Mouse (Mus musculus) frontal cortex, postnatal 36 days (tissue): ENCODE data around the gene Rspo3.

Experiments used
- DNase-seq, 2 experiments: peaks; one replicate each; pipeline ENCODE4 v3.0.0; 2022; ENCODE audit warnings: low spot score in 2 of 2

Gene Rspo3

GRCm38 (mm10) chr10:29535546-29536260 is at the start of gene Rspo3:
Rspo3 (minus strand) TSS chr10:29535867.
- DNase-seq = peak; percentile 54 to 58

GRCm38 (mm10) chr10:29581940-29582339 is 46.3 kb upstream of the Rspo3 start:
- no peak for DNase-seq

- no peak for DNase-seq
These were observed 45.8 kb upstream of the Rspo3 start for GRCm38 (mm10) chr10:29581476-29581875.

- no peak for DNase-seq
These were observed 20.3 kb upstream of the Rspo3 start for GRCm38 (mm10) chr10:29555983-29556382.

GRCm38 (mm10) chr10:29554365-29554764 is 18.7 kb upstream of the Rspo3 start:
- no peak for DNase-seq

- DNase-seq = no peak
These were observed 7.3 kb upstream of the Rspo3 start for GRCm38 (mm10) chr10:29542982-29543381.

- DNase-seq = no peak
These were observed 3.8 kb upstream of the Rspo3 start for GRCm38 (mm10) chr10:29539516-29539915.

GRCm38 (mm10) chr10:29538791-29539190 is 3.1 kb upstream of the Rspo3 start:
- no peak for DNase-seq

GRCm38 (mm10) chr10:29534830-29535227 is 838 bp downstream of the Rspo3 start:
- DNase-seq = no peak

GRCm38 (mm10) chr10:29533846-29534829 is 1.5 kb downstream of the Rspo3 start:
- peak in 1 of 2 experiments; percentile 37 for DNase-seq

GRCm38 (mm10) chr10:29532821-29533715 is 2.6 kb downstream of the Rspo3 start:
- DNase-seq = peak; percentile 85 to 88

- no peak for DNase-seq
These were observed 22.1 kb downstream of the Rspo3 start for GRCm38 (mm10) chr10:29513563-29513962.

GRCm38 (mm10) chr10:29508167-29508566 is 27.5 kb downstream of the Rspo3 start:
- no peak for DNase-seq

- no peak for DNase-seq
These were observed 38.4 kb downstream of the Rspo3 start for GRCm38 (mm10) chr10:29497205-29497822.

- no peak for DNase-seq
These were observed 41.7 kb downstream of the Rspo3 start for GRCm38 (mm10) chr10:29493996-29494395.

- DNase-seq = no peak
These were observed 54.7 kb downstream of the Rspo3 start for GRCm38 (mm10) chr10:29480945-29481344.

- DNase-seq = no peak
These were observed 56.3 kb downstream of the Rspo3 start for GRCm38 (mm10) chr10:29479401-29479800.

GRCm38 (mm10) chr10:29470454-29470853 is 65.2 kb downstream of the Rspo3 start:
- DNase-seq = no peak

GRCm38 (mm10) chr10:29460100-29460499 is 75.6 kb downstream of the Rspo3 start:
- DNase-seq = no peak

GRCm38 (mm10) chr10:29459632-29460031 is 76.0 kb downstream of the Rspo3 start:
- no peak for DNase-seq

GRCm38 (mm10) chr10:29445076-29445475 is 90.6 kb downstream of the Rspo3 start:
- no peak for DNase-seq
